Mouse (Mus musculus) MEL-GATA-1-ER (cell line): Measurements from ENCODE around the gene Gfod2.

Experiments
- DNase-seq: peaks from one replicate; pipeline ENCODE4 v3.0.0-alpha.2; 2012; ENCODE audit warnings: low read depth; ENCODE audit errors: extremely low read depth

Gene Gfod2

DNA sequence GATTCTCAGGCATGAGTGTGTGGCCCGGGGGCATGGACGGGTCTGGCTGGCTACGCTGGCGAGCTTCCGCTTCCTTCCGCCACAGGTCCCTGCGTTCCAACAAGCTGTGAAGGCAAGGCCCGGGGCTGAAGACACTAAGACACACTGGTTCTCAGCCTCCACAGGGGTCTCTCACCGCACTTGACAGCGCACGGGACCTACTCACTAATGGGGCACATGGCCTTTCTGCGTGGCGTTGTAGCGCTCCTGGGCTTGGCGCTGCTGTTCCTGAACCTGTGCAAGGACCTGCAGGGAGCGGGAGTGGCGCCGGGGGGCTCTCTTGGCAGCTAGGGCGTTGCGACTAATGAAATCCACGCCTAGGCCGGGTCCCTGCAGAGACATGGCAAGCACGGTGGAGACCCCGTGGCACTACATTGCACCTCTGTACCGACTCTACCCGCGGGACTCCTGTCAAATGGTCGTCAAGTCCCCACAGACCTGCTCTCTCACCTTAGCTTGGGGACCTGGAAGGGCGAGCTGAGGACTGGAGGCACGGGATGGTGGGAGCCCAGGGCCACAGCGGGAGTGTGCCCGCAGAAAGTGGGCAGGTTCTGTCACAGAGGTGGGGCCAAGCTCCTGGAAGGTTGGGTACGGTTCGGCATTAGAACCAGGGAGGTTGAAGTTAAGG, 54.2 kb downstream of the Gfod2 start:
- DNase-seq, result no peak

DNA sequence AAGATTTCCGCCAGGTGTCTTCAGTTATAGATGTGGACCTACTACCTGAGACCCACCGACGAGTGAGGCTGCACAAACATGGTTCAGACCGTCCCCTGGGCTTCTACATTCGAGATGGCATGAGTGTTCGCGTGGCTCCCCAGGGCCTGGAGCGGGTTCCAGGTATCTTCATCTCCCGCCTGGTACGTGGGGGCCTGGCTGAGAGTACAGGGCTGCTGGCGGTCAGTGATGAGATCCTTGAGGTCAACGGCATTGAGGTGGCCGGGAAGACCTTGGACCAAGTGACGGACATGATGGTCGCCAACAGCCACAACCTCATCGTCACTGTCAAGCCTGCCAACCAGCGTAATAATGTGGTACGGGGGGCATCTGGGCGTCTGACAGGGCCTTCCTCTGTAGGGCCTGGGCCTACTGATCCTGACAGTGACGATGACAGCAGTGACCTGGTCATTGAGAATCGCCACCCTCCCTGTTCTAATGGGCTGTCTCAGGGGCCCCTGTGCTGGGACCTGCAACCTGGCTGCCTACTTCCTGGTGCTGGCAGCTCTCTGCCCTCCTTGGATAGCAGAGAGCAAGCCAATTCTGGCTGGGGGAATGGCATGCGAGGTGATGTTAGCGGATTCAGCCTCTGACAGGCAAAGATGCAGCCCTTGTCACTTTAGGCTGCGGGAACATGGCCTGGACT, 55.6 kb downstream of the Gfod2 start:
- no peak for DNase-seq

DNA sequence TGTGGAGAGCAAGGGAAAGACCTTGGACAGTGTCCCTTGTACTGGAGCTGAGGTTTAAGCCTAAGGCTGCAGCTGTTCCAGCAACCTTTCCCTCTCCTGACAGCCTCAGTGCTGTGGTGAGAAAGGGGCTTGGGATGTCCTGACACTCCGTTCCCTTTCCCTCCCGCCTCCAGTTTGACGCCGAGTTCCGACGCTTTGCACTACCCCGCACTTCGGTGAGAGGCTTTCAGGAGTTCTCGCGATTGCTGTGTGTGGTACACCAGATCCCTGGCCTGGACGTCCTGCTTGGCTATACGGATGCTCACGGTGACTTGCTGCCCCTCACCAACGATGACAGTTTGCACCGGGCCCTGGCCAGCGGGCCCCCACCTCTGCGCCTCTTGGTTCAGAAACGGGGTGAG, 56.5 kb downstream of the Gfod2 start:
- no peak for DNase-seq

DNA sequence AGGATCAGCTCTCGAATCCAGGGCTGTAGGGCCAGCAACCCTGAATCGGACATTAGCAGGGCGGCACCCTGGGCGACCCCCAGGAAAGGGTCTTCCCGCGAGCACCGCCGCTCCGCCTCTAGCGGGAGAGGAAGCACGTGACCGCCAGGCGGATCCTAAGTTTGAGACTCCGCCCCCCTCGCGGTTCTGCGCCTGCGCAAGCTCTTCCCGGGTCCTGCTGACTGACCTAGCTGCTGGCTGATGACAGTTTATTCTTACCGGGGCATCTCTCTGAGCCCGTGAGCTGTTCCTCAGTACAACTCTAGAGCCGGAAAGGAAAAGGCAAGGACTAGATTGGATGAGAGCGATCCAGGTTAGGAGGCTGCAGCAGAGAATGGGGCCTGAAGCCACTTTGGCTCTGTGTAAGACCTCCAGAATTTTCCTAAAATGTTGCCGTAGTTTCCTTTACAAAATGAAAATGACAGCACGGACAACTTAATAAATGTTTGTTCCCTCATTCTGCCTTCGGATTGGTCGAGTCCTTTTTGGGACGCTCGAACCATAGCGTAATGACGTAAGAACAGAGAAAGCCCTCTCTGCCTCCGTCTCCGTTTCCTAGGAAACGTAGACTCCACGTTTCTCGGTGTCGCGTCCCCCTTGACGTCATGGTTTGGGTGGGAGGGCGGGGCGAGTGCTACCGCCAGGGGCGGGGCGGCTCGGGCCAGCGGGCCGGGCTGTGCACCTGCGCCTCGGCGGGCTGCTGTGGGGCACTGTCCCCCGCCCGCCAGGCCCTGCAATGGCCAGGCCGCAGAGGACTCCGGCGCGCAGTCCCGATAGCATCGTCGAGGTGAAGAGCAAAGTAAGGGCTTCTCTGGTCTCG, 57.3 kb downstream of the Gfod2 start, which contains the start of the genes Acd and Pard6a:
TSS of gene Acd (minus strand) at position 137 of the 859 bp plus-strand sequence.
TSS of gene Pard6a (plus strand) at position 183 of the 859 bp plus-strand sequence.
- peak; percentile 80 for DNase-seq

DNA sequence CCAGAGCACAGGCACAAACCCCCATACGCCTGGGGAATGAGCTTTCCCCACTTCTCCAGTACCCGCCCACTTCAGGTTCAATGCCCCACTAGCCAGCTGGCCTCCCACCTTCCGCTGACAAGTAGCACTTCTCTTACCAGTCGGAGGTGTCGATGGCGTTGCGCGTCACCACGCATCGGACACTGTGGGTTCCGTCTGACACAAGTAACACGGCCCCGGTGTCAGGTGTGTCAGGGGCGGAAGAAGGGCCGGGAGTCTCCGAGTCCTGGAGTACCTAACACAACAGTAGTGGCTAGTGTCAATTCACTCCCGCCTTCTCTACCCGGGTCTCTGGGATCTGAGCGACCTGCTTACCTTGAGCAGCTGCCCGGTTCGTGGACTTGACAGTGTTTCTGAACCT, 57.9 kb downstream of the Gfod2 start:
- peak; percentile 54 for DNase-seq

DNA sequence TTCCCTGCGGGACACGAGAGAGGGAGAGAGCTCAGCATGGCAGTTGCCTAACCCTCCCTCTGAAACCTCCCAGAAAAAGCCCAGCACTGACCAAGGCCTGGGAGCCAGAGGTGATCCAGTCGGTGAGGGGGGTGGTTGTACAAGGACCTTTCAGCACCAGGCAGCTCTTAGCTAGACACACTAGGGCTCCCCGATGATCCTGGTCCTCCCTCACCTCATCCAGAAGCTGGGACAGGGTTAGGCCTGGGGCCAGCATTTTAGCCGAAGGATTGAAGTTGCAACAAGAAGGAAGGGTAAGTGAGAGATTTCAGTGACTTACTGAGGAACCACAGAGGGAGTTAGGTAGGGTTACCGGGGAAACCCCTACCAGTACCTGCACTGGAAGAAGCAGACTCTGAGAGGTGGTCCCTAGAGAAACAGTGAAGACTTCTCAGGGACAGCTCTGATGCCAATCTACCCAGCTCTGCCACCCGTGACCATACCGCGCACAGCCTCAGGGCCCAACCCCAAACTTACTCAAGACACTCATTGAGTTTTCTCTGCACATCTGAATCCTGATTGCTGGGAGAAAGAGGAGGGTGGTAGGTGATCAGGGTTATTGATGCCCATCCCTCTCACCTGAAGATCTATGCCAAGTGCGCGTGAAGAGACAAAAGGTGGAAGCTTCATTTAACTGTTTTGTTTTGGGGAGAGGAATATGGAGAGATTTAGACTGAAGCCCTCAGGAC, 58.8 kb downstream of the Gfod2 start:
- no peak for DNase-seq

DNA sequence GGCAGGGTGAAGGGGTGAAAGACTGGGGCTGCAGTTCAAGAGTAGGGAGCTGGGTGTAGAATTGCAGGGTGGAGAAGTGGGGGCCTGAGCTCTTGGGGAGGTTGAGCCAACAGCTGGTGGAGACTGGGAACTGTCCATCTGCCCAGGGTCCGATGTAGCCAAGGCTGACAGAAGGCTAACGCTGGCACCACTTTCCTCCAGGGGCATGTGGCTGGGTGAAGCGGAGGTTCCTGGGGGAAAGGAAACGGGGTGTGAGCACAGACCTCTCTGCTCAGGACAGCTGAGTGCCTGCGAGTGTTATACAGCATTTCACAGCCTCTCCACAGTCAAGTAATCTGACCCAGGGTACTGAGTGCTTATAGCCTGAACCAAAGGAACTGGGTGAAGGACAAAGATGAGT, 59.7 kb downstream of the Gfod2 start:
- DNase-seq, result no peak

DNA sequence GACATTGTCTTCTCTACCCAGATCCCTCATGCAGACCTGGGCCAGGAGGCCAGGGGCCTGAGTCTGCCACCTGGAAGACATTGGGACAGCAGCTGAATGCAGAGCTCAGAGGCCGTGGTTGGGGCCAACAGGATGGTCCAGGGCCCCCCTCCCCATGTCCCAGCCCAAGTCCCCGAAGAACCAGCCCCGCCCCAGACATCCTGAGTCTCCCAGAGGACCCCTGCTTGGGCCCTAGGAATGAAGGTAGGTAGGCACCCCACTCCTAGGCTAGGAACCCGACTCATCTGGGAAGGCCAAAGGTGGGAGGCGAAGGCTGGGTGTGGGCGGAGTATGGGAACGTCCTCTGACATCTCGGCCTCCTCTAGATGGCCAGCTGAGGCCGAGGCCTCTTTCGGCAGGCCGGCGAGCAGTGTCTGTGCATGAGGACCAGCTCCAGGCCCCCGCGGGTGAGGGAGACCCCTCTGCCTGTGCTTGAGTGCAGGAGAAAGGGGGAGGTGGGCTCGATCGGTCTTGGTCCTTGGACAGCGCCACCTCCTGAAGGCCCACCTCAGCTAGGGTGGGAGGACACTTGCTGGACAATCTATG, 61.2 kb downstream of the Gfod2 start:
- DNase-seq, result no peak

DNA sequence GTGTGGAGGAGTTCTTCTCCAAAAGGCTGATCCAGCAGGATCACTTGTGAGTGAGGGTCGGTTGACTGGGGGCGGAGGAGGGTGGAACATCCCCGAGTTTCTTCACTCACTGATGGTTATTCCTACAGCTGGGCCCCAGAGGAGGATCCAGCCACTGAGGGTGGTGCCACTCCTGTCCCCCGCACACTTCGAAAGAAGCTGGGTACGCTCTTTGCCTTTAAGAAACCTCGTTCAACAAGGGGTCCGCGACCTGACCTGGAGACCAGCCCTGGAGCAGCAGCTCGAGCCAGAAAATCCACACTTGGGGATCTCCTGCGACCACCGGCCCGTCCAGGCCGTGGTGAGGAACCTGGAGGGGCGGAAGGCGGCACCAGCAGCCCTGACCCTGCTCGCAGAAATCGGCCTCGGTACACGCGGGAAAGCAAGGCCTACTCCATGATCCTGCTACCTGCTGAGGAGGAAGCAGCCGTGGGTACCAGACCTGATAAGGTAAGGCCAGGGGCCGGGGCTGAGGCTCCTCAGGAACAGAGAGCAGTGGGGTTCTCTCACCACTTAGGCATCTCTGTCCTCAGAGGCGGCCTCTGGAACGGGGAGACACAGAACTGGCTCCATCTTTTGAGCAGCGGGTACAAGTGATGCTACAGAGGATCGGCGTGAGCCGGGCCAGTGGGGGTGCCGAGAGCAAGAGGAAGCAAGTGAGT, 63.2 kb downstream of the Gfod2 start:
- no peak for DNase-seq

DNA sequence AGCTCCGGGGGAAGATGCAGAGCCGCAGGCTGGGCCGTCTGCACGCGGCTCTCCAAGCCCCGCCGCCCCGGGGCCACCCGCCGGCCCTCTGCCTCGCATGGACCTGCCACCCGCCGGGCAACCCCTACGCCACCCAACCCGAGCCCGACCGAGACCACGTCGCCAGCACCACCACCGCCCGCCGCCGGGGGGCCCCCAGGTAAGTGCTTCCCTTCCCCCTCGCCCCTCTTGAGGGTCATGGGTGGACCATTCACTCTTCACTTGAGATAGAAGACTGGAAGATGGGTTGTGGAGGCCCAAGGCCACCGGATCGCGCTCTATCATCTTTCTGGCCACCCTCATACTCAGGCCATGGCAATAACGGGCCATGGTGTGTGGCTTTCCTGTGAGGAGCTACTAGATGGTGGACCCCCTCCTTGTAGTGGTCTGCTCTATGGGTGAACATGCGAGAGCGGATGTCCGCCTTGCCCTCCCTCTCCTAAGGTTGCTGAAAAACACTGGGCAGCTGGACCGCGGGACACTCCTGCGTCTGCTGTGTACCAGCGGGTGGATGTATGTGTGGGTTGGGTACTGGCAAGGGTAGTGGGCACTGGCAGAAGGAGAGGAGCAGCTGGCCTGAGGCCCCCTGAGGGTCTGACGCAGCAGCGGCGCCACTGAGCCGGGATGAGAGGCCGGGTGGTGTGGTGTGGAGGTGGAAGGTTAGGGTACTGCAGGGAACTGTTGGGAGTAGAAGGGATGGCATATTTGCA, 64.2 kb downstream of the Gfod2 start:
- no peak for DNase-seq

DNA sequence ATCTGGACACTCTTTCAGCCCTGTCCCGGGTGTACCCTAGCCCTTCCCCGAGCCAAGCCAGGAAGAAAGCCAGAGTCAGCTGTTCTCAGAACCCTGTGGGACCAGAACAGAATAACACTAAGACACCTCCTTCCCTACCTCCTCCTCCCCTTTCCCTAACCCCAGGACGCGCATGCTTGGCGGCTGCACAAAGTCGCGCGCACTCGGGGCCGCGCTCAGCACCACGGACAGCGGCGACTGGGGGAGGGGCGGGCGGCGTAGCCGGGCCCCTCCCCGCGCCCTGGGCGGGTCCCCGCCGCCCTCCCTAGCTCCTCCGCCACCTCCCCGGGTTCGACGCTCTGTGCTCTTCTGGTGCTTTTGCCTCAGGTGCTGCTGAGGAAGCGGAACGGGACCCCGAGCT, 64.8 kb downstream of the Gfod2 start:
- DNase-seq, result no peak

DNA sequence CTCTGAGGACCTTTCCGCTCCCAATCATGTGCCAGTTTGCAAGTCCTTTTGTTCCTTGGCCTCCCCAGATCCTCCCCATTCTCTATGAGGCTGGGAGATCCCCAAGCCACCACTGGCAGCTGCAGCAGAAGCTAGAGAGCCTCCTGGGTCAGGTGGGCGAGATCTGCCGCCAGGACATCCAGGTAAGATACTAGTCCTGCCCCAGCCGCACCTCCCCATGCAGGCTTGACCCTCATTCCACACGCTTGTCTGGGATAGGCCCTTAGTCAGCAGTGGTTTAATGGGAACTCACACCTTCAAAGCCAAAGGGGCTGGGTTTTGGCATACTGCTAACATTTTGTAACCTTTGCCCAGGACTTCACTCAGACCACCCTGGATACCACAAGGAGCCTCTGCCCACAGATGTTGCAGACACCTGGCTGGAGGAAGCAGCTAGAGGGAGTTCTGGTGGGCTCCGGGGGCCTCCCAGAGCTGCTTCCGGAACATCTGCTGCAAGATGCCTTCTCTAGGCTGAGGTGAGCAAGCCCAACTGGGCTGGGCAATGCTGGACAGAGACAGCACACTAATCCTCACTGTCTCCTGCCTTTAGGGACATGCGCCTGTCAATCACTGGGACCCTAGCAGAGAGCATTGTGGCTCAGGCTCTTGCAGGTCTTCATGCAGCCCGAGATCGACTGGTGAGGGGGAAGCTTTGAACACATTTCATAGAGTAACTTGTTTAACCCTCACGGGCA, 65.8 kb downstream of the Gfod2 start:
- no peak for DNase-seq

DNA sequence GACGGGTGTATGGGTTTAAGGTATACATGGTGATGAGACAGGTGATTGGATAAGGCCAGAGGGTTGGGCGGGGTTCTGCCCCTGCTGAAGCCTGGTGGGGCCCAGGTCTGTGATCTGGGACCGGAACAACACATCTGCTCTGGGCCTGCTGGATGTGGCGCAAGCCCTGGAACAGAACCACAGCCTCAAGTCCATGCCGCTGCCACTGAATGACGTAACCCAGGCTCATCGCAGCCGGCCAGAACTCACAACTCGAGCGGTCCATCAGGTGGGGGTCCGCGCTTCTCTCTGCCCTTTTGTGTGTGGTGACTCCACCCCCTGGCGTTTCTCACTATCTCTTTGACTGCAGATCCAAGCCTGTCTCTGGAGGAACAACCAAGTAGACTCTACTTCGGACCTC, 67.5 kb downstream of the Gfod2 start:
- no peak for DNase-seq

DNA sequence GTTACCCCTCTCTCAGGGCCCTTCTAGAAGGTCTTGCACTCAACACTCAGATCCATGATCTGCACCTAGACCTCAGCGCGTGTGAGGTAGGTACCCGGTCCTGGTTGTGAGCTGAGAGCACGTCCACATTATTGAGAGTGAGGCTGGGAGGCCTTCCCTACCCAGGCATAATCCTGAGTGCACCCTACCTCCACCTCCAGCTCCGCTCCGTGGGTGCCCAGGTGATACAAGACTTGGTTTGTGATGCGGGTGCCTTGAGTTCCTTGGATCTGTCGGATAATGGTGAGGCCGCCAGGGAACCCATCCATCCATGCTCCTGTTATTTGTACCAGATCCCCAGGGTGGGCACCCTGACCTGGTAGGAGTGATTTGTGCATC, 68.5 kb downstream of the Gfod2 start:
- DNase-seq, result no peak

DNA sequence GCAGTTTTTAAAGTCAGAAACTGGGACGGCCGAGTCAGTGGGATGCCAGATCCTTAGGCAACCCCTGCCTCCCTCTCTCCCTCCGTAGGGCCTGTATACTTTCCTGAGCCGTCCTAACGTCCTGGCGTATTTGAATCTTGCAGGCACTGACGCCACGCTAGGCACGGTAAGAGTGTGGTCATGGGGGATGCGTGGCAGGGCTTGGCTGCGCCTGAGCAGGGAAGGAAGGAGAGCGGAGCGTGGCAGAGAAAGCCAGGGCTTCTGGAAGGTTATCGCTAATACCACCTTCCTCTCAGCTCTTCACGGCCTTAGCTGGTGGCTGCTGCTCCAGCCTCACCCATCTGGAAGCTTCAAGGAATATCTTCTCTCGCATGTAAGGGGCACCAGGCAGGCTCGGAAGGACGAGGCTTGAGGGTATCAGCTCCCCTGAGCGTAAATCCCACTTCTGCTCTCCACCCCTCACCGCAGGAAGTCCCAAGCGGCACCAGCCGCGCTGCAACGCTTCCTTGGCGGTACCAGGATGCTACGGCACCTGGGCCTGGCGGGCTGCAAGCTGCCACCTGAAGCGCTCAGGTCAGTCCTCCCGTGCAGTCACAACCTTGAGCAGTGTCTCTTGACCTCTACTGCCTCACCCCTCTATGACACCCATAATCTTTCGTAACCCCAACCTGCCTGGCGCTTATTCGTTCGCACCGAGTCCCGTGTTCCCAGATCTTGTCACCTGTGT, 69.0 kb downstream of the Gfod2 start:
- no peak for DNase-seq

DNA sequence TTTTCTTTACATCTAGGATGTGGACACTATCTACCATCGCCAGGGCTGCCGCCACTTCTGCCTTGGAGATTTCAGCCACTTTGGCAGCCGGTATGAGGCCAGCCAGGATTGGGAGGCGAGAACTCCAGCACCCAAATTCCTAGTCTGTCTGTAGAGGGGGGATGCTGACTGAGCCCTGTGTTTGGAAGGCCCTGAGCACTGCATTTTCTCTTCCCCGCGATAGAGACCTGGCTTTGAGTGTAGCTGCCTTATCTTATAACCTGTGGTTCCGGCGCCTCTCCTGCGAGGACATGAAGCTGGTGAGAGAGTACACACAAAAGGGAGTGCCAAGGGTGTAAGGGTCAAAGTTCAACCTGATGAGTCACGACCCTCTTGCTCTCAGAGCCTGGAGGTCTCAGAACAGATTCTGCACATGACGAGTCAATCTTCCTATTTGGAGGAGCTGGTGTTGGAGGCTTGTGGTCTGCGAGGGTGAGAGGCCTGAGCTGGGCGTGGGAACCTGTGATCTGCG, 70.2 kb downstream of the Gfod2 start:
- no peak for DNase-seq

DNA sequence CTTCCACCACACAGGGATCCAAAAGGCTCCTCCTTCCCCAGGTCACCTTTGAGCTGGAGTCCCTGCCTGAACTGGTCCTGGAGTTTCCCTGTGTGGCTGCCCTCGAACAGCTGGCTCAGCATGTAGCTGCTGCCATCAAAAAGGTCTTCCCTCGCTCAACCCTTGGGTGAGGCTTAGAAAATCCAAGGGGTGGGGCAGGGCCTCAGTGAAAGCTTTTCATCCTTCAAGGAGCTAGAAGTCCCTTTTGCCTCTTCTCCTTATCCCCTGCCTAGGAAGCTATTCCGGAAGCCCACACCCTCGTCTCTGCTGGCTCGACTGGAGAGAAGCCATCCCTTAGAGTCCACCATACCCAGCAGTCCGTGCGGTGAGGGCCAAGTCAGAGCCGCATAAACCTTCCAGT, 71.0 kb downstream of the Gfod2 start:
- DNase-seq, result no peak

DNA sequence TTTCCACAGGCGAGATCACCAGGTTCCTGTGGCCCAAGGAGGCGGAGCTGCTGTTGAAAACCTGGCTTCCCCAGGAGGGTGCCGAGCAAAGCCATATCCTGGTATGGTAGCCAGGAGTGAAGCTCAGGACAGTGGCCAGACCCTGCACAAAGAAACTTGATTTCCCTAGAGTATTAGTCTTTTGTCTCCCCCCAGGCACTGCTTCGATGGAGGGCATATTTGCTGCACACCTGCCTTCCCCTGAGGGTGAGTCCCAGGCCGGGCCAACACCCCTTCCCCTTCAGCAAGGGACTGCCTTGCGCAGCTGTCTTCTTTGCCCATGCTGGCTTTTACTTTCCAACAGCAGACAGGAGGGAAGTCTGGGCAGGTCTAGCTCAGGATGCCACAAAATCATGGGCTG, 71.9 kb downstream of the Gfod2 start:
- DNase-seq, result no peak
